Mouse (Mus musculus) midbrain, embryonic 16.5 days (tissue): ENCODE data around the gene Prkcd. TPM values are rescaled to one million over a fixed set of nuclear protein-coding genes. Genes with fewer than 3 reads are reported as not detected.

Experiments
- ATAC-seq: fragments of 200-750 bp; cut with Nextera tagmentation; 2 replicates; pipeline ENCODE4 v1.8.0; 2017; ENCODE audit warnings: moderate TSS enrichment
- H3K27ac ChIP-seq: fragments of 300-500 bp; sonication (generic); 2 replicates; pipeline ENCODE4 v1.5.1; 2014; ENCODE audit warnings: mild to moderate bottlenecking, low read length, mixed read lengths
- H3K27me3 ChIP-seq: fragments of 300-500 bp; sonication (generic); 2 replicates; pipeline ENCODE4 v1.6.1; 2014; ENCODE audit warnings: low read depth, low read length, mixed read lengths; ENCODE audit not compliant: control insufficient read depth, insufficient read depth
- H3K36me3 ChIP-seq: fragments of 300-500 bp; sonication (generic); 2 replicates; pipeline ENCODE4 v1.6.1; 2014; ENCODE audit warnings: mild to moderate bottlenecking, low read length, moderate library complexity, mixed read lengths; ENCODE audit not compliant: control insufficient read depth, insufficient read depth
- H3K4me1 ChIP-seq: fragments of 300-500 bp; sonication (generic); 2 replicates; pipeline ENCODE4 v1.6.1; 2014; ENCODE audit warnings: mild to moderate bottlenecking, low read length, mixed read lengths; ENCODE audit not compliant: control insufficient read depth, insufficient read depth
- H3K4me2 ChIP-seq: fragments of 300-500 bp; sonication (generic); 2 replicates; pipeline ENCODE4 v1.6.1; 2014; ENCODE audit warnings: mild to moderate bottlenecking, low read length, mixed read lengths
- H3K4me3 ChIP-seq: fragments of 300-500 bp; sonication (generic); 2 replicates; pipeline ENCODE4 v1.5.1; 2014; ENCODE audit warnings: low read depth, mild to moderate bottlenecking, low read length, moderate library complexity, mixed read lengths
- H3K9ac ChIP-seq: fragments of 300-500 bp; sonication (generic); 2 replicates; pipeline ENCODE4 v1.6.1; 2014; ENCODE audit warnings: low read depth, low read length, mixed read lengths
- H3K9me3 ChIP-seq: fragments of 300-500 bp; sonication (generic); replicated peaks from 2 replicates; pipeline ENCODE4 v1.6.1; 2014; ENCODE audit warnings: mild to moderate bottlenecking, low read length, mixed read lengths; ENCODE audit not compliant: control insufficient read depth, poor library complexity, severe bottlenecking
- WGBS: fragments of 180-500 bp; shearing (Covaris S2); extraction: QIAGEN DNeasy Blood & Tissue Kit; methylation state at CpG from one replicate; pipeline ENCODE4 v1.1.7; 2014; 5-methylcytosine and 5-hydroxymethylcytosine counted together
- polyA plus RNA-seq: library from polyadenylated mRNA; unstranded; fragments of >200 nt; fragmentation: Nextera tagmentation; extraction: Ambion mirVana; gene quantifications from 2 replicates; pipeline ENCODE4 v1.2.1, GENCODE M21; 2015

The Prkcd gene
- polyA plus RNA-seq, 1 experiment from 2014 or later: 15.4 TPM

- Histone ChIP-seq H3K27ac (peak overlapping the region; percentile 83), H3K9ac (peak overlapping the region; percentile 99), H3K4me1 (peaks cover 8% of the 10 kb centered on the region), H3K4me2 (peak overlapping the region; percentile 61), H3K36me3 (no peaks in the 10 kb centered on the region), H3K4me3 (peak overlapping the region; percentile 92), H3K9me3 (no peaks in the 10 kb centered on the region), H3K27me3 (no peaks in the 10 kb centered on the region)
- 43% methylated on average over 4 of the region's 4 CpGs for WGBS
- ATAC-seq: 0 out of 2 replicates have a peak, but pooled peaks have one; percentile 26
Observed at GRCm38 (mm10) chr14:30654691-30655228, 28.8 kb upstream of the Prkcd start.

DNA sequence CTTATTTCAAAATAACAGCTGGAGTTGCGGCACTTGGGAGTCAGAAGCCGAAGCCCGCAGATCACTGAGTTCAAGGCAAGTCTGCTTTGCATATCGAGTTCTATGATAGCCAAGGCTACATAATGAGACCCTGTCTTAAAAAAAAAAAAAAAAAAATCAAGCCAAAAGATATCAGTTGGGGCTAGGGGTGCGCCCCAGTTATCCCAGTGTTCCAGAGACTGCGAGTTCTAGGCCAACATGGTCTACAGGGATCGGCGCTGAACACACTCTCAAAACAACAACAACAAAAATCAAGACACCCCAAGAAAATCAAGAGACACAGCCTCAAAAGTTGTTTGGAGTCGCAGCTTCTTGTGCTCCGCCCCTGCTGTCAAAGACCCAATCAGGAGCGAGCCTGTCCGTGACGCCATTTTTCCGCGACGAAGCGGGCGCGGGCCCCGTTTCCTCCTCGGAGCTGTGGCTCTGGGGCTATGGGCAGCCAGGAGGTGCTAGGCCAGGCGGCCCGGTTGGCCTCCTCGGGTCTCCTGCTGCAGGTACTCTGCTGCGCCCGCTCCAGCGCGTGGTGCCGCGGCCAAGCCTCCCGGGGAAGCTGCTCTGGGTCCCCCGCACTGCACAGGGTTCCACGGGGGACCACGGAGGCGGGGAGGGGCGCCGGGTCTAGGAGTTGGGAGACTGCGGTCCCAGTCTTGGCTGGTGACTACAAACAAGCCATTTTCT lies 28.1 kb upstream of the Prkcd start, which contains the start of gene Rft1:
TSS of gene Rft1 (plus strand) at position 418 of the 717 bp plus-strand sequence.
- Histone ChIP-seq H3K4me3 (peak within 1 kb of the TSS; percentile 92), H3K4me1 (peaks cover 8% of the 10 kb centered on the region), H3K36me3 (no peaks in the 10 kb centered on the region), H3K27me3 (no peaks in the 10 kb centered on the region), H3K9me3 (no peaks in the 10 kb centered on the region), H3K9ac (peak within 1 kb of the TSS; percentile 99), H3K4me2 (peak within 1 kb of the TSS; percentile 61), H3K27ac (peak within 1 kb of the TSS; percentile 83)
- peak; percentile 94 for ATAC-seq
- 2% methylated on average over 38 of the region's 38 CpGs for WGBS

DNA sequence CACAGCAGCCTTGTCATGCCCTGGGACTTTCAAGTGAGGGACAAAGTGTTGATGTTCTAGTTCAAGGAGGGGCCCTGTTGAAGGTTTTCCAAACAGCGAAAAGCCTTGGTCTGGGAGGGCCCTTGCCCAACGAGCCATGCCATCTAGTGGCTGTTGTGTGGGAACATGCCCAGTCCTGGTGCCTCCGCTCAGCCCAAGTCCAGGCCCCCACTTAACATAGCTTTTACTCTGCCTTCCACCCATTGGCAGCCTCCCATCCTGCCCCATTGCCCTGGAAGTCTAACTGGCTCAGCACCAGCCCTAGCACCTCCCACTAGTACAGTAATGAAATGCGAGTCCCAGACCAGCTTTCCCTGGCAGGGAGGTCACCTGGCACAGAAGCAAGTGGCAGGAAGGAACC lies 25.0 kb upstream of the Prkcd start:
- ATAC-seq: peak; percentile 33; the same call in 1 of the 2 replicates
- WGBS: 26% methylated on average over 4 of the region's 4 CpGs
- H3K27ac ChIP-seq: no peak overlapping the region
- H3K4me2 ChIP-seq: no peak overlapping the region
- no peak overlapping the region for H3K4me3 ChIP-seq
- H3K9ac ChIP-seq: no peak overlapping the region
- no peaks in the 10 kb centered on the region for H3K27me3 ChIP-seq
- H3K36me3 ChIP-seq: no peaks in the 10 kb centered on the region
- peaks cover 8% of the 10 kb centered on the region for H3K4me1 ChIP-seq
- no peaks in the 10 kb centered on the region for H3K9me3 ChIP-seq

DNA sequence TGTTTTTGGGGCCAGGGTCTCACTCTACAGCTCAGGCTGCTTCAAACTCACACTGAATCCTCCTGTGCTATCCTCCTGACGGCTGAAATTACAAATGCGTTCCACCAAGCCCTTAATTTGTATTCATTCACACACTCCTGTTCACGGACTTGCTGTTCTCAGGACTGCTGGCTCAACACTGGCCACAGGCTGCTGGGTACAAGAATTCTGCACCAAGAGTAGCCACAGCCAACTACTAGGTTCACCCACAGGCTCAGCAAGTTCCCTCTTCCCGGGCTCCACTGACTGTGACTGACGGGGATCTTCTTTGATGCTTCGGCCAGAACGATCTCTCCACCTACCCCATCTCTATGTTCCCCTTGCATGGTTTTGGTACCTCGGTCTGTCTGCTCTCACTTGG lies 23.7 kb upstream of the Prkcd start:
- 76% methylated on average over 8 of the region's 8 CpGs for WGBS
- peaks cover 4% of the 10 kb centered on the region for H3K4me1 ChIP-seq
- H3K27ac ChIP-seq: no peak overlapping the region
- no peak for ATAC-seq
- no peaks in the 10 kb centered on the region for H3K27me3 ChIP-seq
- H3K4me3 ChIP-seq: no peak overlapping the region
- no peaks in the 10 kb centered on the region for H3K36me3 ChIP-seq
- no peak overlapping the region for H3K4me2 ChIP-seq
- no peaks in the 10 kb centered on the region for H3K9me3 ChIP-seq
- no peak overlapping the region for H3K9ac ChIP-seq

DNA sequence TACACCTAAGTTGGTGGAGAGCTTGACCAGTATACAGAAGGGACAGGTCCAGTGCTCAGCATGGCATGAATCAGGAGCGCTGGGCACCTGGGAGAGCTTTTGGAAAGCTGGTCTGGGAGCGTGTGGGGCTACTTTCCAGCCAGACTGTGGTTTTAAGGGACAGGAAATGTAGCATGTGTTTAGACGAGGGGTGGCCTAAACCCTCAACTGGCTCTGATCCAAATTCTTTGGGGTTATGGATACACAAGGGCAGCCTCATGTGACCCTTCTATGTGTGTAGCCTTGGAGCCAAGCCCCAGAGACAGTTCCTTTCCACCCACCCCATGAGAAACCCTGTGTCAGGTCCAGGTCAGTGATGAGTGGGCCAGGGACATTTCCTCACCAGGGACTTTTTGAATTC lies 22.5 kb upstream of the Prkcd start:
- WGBS: 73% methylated on average over 3 of the region's 3 CpGs
- Histone ChIP-seq H3K4me2 (no peak overlapping the region), H3K4me3 (no peak overlapping the region), H3K4me1 (no peaks in the 10 kb centered on the region), H3K27ac (no peak overlapping the region), H3K36me3 (no peaks in the 10 kb centered on the region), H3K27me3 (no peaks in the 10 kb centered on the region), H3K9ac (no peak overlapping the region), H3K9me3 (no peaks in the 10 kb centered on the region)
- ATAC-seq: no peak

DNA sequence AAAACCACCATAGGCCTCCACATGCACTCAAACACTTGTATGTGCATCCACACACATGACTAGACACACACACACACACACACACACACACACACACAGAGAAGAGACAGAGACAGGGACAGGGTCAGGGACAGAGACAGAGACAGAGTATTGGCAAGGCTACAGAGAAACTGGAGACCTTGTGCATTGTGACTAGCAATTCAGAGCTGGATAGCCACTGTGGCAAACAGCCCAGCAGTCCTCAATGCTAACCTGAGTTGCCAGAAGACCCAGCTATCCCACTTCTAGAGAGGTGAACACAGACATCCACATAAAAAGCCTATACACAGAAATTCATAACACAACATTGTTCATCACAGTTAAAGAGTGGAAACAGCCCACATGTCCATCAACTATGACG lies 20.5 kb upstream of the Prkcd start:
- Histone ChIP-seq H3K27ac (no peak overlapping the region), H3K9ac (no peak overlapping the region), H3K4me1 (no peaks in the 10 kb centered on the region), H3K9me3 (no peaks in the 10 kb centered on the region), H3K4me3 (no peak overlapping the region), H3K27me3 (no peaks in the 10 kb centered on the region), H3K36me3 (no peaks in the 10 kb centered on the region), H3K4me2 (no peak overlapping the region)
- no peak for ATAC-seq
- WGBS: 95% methylated on average over 1 of the region's 1 CpGs

DNA sequence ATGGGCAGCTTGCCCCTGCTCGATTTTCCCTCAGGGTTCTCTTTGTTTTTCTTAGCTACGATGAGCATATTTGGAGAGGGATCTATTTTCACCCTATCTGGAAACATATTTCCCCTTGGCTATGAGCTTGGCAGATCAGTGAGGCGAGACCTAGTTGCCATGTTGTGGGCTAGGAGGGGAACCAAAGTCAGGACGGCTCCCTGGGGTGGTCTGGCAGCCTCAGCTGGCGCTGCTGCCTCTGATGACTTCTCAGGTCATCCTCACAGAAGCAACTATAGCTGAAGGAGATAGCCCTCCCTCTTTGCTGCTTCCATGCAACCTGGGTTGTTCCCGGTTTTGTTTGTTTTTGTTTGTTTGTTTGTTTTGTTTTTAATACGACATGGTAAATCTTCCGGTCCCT lies 19.1 kb upstream of the Prkcd start:
- no peak overlapping the region for H3K9ac ChIP-seq
- H3K27me3 ChIP-seq: no peaks in the 10 kb centered on the region
- H3K27ac ChIP-seq: no peak overlapping the region
- ATAC-seq: no peak
- WGBS: 77% methylated on average over 8 of the region's 8 CpGs
- no peaks in the 10 kb centered on the region for H3K4me1 ChIP-seq
- no peaks in the 10 kb centered on the region for H3K36me3 ChIP-seq
- no peak overlapping the region for H3K4me2 ChIP-seq
- no peaks in the 10 kb centered on the region for H3K9me3 ChIP-seq
- H3K4me3 ChIP-seq: no peak overlapping the region

DNA sequence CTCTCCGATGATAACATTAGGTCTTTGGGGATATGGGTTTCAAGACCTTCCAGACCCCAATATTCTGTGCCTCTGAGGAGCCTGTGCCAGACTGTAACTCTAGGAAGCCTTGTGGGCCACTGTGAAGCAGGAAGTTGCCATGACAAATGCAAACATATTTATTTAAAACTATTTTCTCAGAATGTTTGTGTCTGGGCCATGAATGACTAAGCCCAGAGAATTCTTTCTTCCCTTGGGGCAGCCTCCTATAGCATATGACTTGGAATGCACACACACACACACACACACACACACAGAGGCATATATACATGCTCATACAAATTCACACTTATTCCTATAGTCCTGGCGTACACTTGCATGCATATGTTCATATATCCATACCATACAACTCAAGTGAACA lies 18.0 kb upstream of the Prkcd start:
- Histone ChIP-seq H3K27ac (no peak overlapping the region), H3K36me3 (no peaks in the 10 kb centered on the region), H3K4me1 (no peaks in the 10 kb centered on the region), H3K4me2 (no peak overlapping the region), H3K4me3 (no peak overlapping the region), H3K9ac (no peak overlapping the region), H3K27me3 (no peaks in the 10 kb centered on the region), H3K9me3 (no peaks in the 10 kb centered on the region)
- 90% methylated on average over 2 of the region's 2 CpGs for WGBS
- ATAC-seq: no peak

- Histone ChIP-seq H3K4me3 (no peak overlapping the region), H3K9ac (no peak overlapping the region), H3K4me2 (no peak overlapping the region), H3K9me3 (no peaks in the 10 kb centered on the region), H3K27me3 (no peaks in the 10 kb centered on the region), H3K36me3 (no peaks in the 10 kb centered on the region), H3K4me1 (no peaks in the 10 kb centered on the region), H3K27ac (no peak overlapping the region)
- WGBS: 69% methylated on average over 2 of the region's 2 CpGs
- no peak for ATAC-seq
Observed at GRCm38 (mm10) chr14:30641748-30642147, 15.7 kb upstream of the Prkcd start.
